Mouse (Mus musculus) olfactory bulb, adult 2 months (tissue): Measurements from ENCODE around the gene Cep89.

Experiments used
- CTCF ChIP-seq: fragments of 200-500 bp; IDR thresholded peaks from 2 replicates; pipeline ENCODE4 v1.5.1; 2012; ENCODE audit warnings: low read depth, mild to moderate bottlenecking, low read length, moderate library complexity; ENCODE audit not compliant: insufficient read depth
- POLR2A ChIP-seq: fragments of 200-500 bp; IDR thresholded peaks from 2 replicates; pipeline ENCODE4 v1.6.1; 2012; ENCODE audit warnings: mild to moderate bottlenecking, low read depth, low read length, moderate library complexity; ENCODE audit not compliant: insufficient read depth

- no peak for TF ChIP-seq CTCF
- TF ChIP-seq POLR2A = no peak
Observed at GRCm38 (mm10) chr7:35381861-35382260, 15.0 kb upstream of the Cep89 start.
